Mouse (Mus musculus) heart, adult 2 months (tissue): ENCODE measurements around the gene Slc12a8.

Source experiments
- CTCF ChIP-seq: fragments of 200-600 bp; IDR thresholded peaks from 2 replicates; pipeline ENCODE4 v1.8.1; 2022; ENCODE audit warnings: antibody characterized with exemption, mild to moderate bottlenecking, moderate library complexity
- POLR2A ChIP-seq: fragments of 200-500 bp; IDR thresholded peaks from 2 replicates; pipeline ENCODE4 v1.6.1; 2011; ENCODE audit warnings: mild to moderate bottlenecking, low read depth, low read length, control low read depth; ENCODE audit not compliant: insufficient read depth

- TF ChIP-seq CTCF, result peak; percentile 49
- TF ChIP-seq POLR2A, result 0 out of 2 replicates have a peak, but pooled peaks have one; percentile 46
These were observed 188.1 kb downstream of the Slc12a8 start for GRCm38 (mm10) chr16:33705258-33705657.
